Mouse (Mus musculus): ENCODE data around the gene Cdip1. TPM values are rescaled to one million over a fixed set of nuclear protein-coding genes. Genes with fewer than 3 reads are reported as not detected.
A peak's percentile ranks its signal among the peaks of the same experiment; 100 is the strongest.

Cdip1 gene
- polyA plus RNA-seq, 1 experiment from 2014 or later: 49.8 TPM

- Histone ChIP-seq H3K27me3 (replicated peaks; ENCODE audit: control insufficient read depth, insufficient read depth, low read length) (no peaks in the 10 kb centered on the region), H3K4me3 (ENCODE audit: low read depth, low read length) (no peak overlapping the region), H3K9me3 (ENCODE audit: control insufficient read depth, low read length) (no peaks in the 10 kb centered on the region), H3K27ac (ENCODE audit: low read depth, low read length) (no peak overlapping the region; the same call in 1 of the 2 replicates), H3K4me1 (replicated peaks; ENCODE audit: control insufficient read depth, insufficient read depth, low read length) (peaks cover 21% of the 10 kb centered on the region), H3K36me3 (ENCODE audit: control insufficient read depth, insufficient read depth, low read length) (no peaks in the 10 kb centered on the region), H3K9ac (ENCODE audit: low read depth, low read length) (no peak overlapping the region), H3K4me2 (peak overlapping the region; percentile 96; the same call in 1 of the 2 replicates)
- ATAC-seq (replicated peaks; ENCODE audit: low FRiP score) (no peak), DNase-seq (ENCODE audit: low spot score) (no peak)
- WGBS: 31% methylated on average over 1 of the region's 1 CpGs
Measured at GRCm38 (mm10) chr16:4727963-4728362, 62.1 kb downstream of the Cdip1 start.

GRCm38 (mm10) chr16:4727526-4727925, 62.6 kb downstream of the Cdip1 start:
- H3K4me3 ChIP-seq (ENCODE audit: low read depth, low read length): no peak overlapping the region; the same call in 1 of the 2 replicates
- DNase-seq (ENCODE audit: low spot score) (no peak), ATAC-seq (replicated peaks; ENCODE audit: low FRiP score) (no peak)
- no peaks in the 10 kb centered on the region for H3K27me3 ChIP-seq (replicated peaks; ENCODE audit: control insufficient read depth, insufficient read depth, low read length)
- H3K4me2 ChIP-seq: peak overlapping the region; percentile 96
- 0 out of 2 replicates have a peak overlapping the region, but pooled peaks have one; percentile 5 for H3K9ac ChIP-seq (ENCODE audit: low read depth, low read length)
- WGBS: 87% methylated on average over 1 of the region's 1 CpGs
- H3K9me3 ChIP-seq (ENCODE audit: control insufficient read depth, low read length): no peaks in the 10 kb centered on the region
- no peaks in the 10 kb centered on the region for H3K36me3 ChIP-seq (ENCODE audit: control insufficient read depth, insufficient read depth, low read length)
- no peak overlapping the region for H3K27ac ChIP-seq (ENCODE audit: low read depth, low read length)
- peaks cover 21% of the 10 kb centered on the region for H3K4me1 ChIP-seq (replicated peaks; ENCODE audit: control insufficient read depth, insufficient read depth, low read length)

GRCm38 (mm10) chr16:4726528-4727128, 63.5 kb downstream of the Cdip1 start:
- DNase-seq (ENCODE audit: low spot score) (no peak), ATAC-seq (replicated peaks; ENCODE audit: low FRiP score) (peak; percentile 78)
- Histone ChIP-seq H3K27me3 (replicated peaks; ENCODE audit: control insufficient read depth, insufficient read depth, low read length) (no peaks in the 10 kb centered on the region), H3K36me3 (ENCODE audit: control insufficient read depth, insufficient read depth, low read length) (no peaks in the 10 kb centered on the region), H3K9ac (ENCODE audit: low read depth, low read length) (peak overlapping the region; percentile 86), H3K9me3 (ENCODE audit: control insufficient read depth, low read length) (no peaks in the 10 kb centered on the region), H3K4me1 (replicated peaks; ENCODE audit: control insufficient read depth, insufficient read depth, low read length) (peaks cover 25% of the 10 kb centered on the region), H3K4me3 (ENCODE audit: low read depth, low read length) (peak overlapping the region; percentile 78), H3K27ac (ENCODE audit: low read depth, low read length) (peak overlapping the region; percentile 80), H3K4me2 (peak overlapping the region; percentile 96)
- 2% methylated on average over 40 of the region's 40 CpGs for WGBS

- 6% methylated on average over 35 of the region's 35 CpGs for WGBS
- peaks cover 25% of the 10 kb centered on the region for H3K4me1 ChIP-seq (replicated peaks; ENCODE audit: control insufficient read depth, insufficient read depth, low read length)
- peak; percentile 95 for ATAC-seq (replicated peaks; ENCODE audit: low FRiP score)
- peak; percentile 93 for DNase-seq (ENCODE audit: low spot score)
- H3K4me3 ChIP-seq (ENCODE audit: low read depth, low read length): peak within 1 kb of the TSS; percentile 78
- H3K4me2 ChIP-seq: peak within 1 kb of the TSS; percentile 96
- H3K27me3 ChIP-seq (replicated peaks; ENCODE audit: control insufficient read depth, insufficient read depth, low read length): no peaks in the 10 kb centered on the region
- H3K36me3 ChIP-seq (ENCODE audit: control insufficient read depth, insufficient read depth, low read length): no peaks in the 10 kb centered on the region
- no peaks in the 10 kb centered on the region for H3K9me3 ChIP-seq (ENCODE audit: control insufficient read depth, low read length)
- peak within 1 kb of the TSS; percentile 86 for H3K9ac ChIP-seq (ENCODE audit: low read depth, low read length)
- H3K27ac ChIP-seq (ENCODE audit: low read depth, low read length): peak within 1 kb of the TSS; percentile 80
Measured at GRCm38 (mm10) chr16:4725780-4726527, 64.1 kb downstream of the Cdip1 start, which contains the start of gene Hmox2. TSS of gene Hmox2 (plus strand) at chr16:4726361.

- H3K9ac ChIP-seq (ENCODE audit: low read depth, low read length): no peak overlapping the region
- H3K27me3 ChIP-seq (replicated peaks; ENCODE audit: control insufficient read depth, insufficient read depth, low read length): no peaks in the 10 kb centered on the region
- no peak for DNase-seq (ENCODE audit: low spot score)
- WGBS: 78% methylated on average over 4 of the region's 4 CpGs
- H3K4me2 ChIP-seq: peak overlapping the region; percentile 96
- H3K4me1 ChIP-seq (replicated peaks; ENCODE audit: control insufficient read depth, insufficient read depth, low read length): peaks cover 25% of the 10 kb centered on the region
- no peak overlapping the region for H3K4me3 ChIP-seq (ENCODE audit: low read depth, low read length)
- ATAC-seq (replicated peaks; ENCODE audit: low FRiP score): no peak
- H3K9me3 ChIP-seq (ENCODE audit: control insufficient read depth, low read length): no peaks in the 10 kb centered on the region
- H3K36me3 ChIP-seq (ENCODE audit: control insufficient read depth, insufficient read depth, low read length): no peaks in the 10 kb centered on the region
- no peak overlapping the region for H3K27ac ChIP-seq (ENCODE audit: low read depth, low read length)
Measured at GRCm38 (mm10) chr16:4725266-4725665, 64.8 kb downstream of the Cdip1 start.

GRCm38 (mm10) chr16:4722915-4723209, 67.2 kb downstream of the Cdip1 start:
- no peak overlapping the region for H3K9ac ChIP-seq (ENCODE audit: low read depth, low read length)
- H3K27ac ChIP-seq (ENCODE audit: low read depth, low read length): no peak overlapping the region
- no peak for ATAC-seq (replicated peaks; ENCODE audit: low FRiP score)
- H3K27me3 ChIP-seq (replicated peaks; ENCODE audit: control insufficient read depth, insufficient read depth, low read length): no peaks in the 10 kb centered on the region
- H3K36me3 ChIP-seq (ENCODE audit: control insufficient read depth, insufficient read depth, low read length): no peaks in the 10 kb centered on the region
- peaks cover 19% of the 10 kb centered on the region for H3K4me1 ChIP-seq (replicated peaks; ENCODE audit: control insufficient read depth, insufficient read depth, low read length)
- H3K9me3 ChIP-seq (ENCODE audit: control insufficient read depth, low read length): no peaks in the 10 kb centered on the region
- 29% methylated on average over 3 of the region's 3 CpGs for WGBS
- H3K4me2 ChIP-seq: 0 out of 2 replicates have a peak overlapping the region, but pooled peaks have one; percentile 18
- H3K4me3 ChIP-seq (ENCODE audit: low read depth, low read length): no peak overlapping the region
- no peak for DNase-seq (ENCODE audit: low spot score)

GRCm38 (mm10) chr16:4722128-4722914, 67.8 kb downstream of the Cdip1 start:
- H3K4me3 ChIP-seq (ENCODE audit: low read depth, low read length): no peak overlapping the region
- no peak overlapping the region for H3K27ac ChIP-seq (ENCODE audit: low read depth, low read length)
- no peaks in the 10 kb centered on the region for H3K9me3 ChIP-seq (ENCODE audit: control insufficient read depth, low read length)
- 61% methylated on average over 7 of the region's 7 CpGs for WGBS
- DNase-seq (ENCODE audit: low spot score) (no peak), ATAC-seq (replicated peaks; ENCODE audit: low FRiP score) (no peak)
- no peaks in the 10 kb centered on the region for H3K36me3 ChIP-seq (ENCODE audit: control insufficient read depth, insufficient read depth, low read length)
- H3K9ac ChIP-seq (ENCODE audit: low read depth, low read length): no peak overlapping the region
- H3K4me2 ChIP-seq: 0 out of 2 replicates have a peak overlapping the region, but pooled peaks have one; percentile 23
- no peaks in the 10 kb centered on the region for H3K27me3 ChIP-seq (replicated peaks; ENCODE audit: control insufficient read depth, insufficient read depth, low read length)
- peaks cover 17% of the 10 kb centered on the region for H3K4me1 ChIP-seq (replicated peaks; ENCODE audit: control insufficient read depth, insufficient read depth, low read length)

GRCm38 (mm10) chr16:4718753-4719518, 71.2 kb downstream of the Cdip1 start, which contains the start of gene Nmral1:
TSS of gene Nmral1 (minus strand) at chr16:4719356.
- H3K27ac ChIP-seq (ENCODE audit: low read depth, low read length): peak within 1 kb of the TSS; percentile 74
- H3K9ac ChIP-seq (ENCODE audit: low read depth, low read length): peak within 1 kb of the TSS; percentile 86
- H3K4me2 ChIP-seq: peak within 1 kb of the TSS; percentile 63
- no peaks in the 10 kb centered on the region for H3K27me3 ChIP-seq (replicated peaks; ENCODE audit: control insufficient read depth, insufficient read depth, low read length)
- no peaks in the 10 kb centered on the region for H3K9me3 ChIP-seq (ENCODE audit: control insufficient read depth, low read length)
- peak within 1 kb of the TSS; percentile 76 for H3K4me3 ChIP-seq (ENCODE audit: low read depth, low read length)
- H3K4me1 ChIP-seq (replicated peaks; ENCODE audit: control insufficient read depth, insufficient read depth, low read length): peaks cover 9% of the 10 kb centered on the region; the same call in 1 of the 2 replicates
- WGBS: 22% methylated on average over 33 of the region's 33 CpGs
- peak; percentile 88 for ATAC-seq (replicated peaks; ENCODE audit: low FRiP score)
- peak; percentile 83 for DNase-seq (ENCODE audit: low spot score)
- peaks cover 14% of the 10 kb centered on the region for H3K36me3 ChIP-seq (ENCODE audit: control insufficient read depth, insufficient read depth, low read length)
